Mouse (Mus musculus) myocyte (in vitro differentiated cells): ENCODE measurements around the gene Taf1c.

Source experiments
- CEBPB ChIP-seq: IDR thresholded peaks from 2 replicates; pipeline ENCODE4 v1.6.1; 2011; ENCODE audit warnings: mild to moderate bottlenecking, moderate library complexity; ENCODE audit not compliant: poor library complexity, insufficient read depth, severe bottlenecking
- E2F4 ChIP-seq: IDR thresholded peaks from one replicate; pipeline ENCODE4 v1.6.1; 2011; ENCODE audit warnings: mild to moderate bottlenecking, control low read depth, moderate library complexity; ENCODE audit not compliant: insufficient read depth
- MAX ChIP-seq: IDR thresholded peaks from one replicate; pipeline ENCODE4 v1.6.1; 2011; ENCODE audit warnings: low read depth, mild to moderate bottlenecking, control low read depth
- MYOD1 ChIP-seq, 3 experiments: IDR thresholded peaks; one replicate each; pipeline ENCODE4 v1.6.1; 2011; ENCODE audit warnings: control low read depth in 2 of 3, low read depth in 2 of 3, mild to moderate bottlenecking in 2 of 3, moderate library complexity in 1 of 3; ENCODE audit not compliant: insufficient read length in 2 of 3, control insufficient read depth in 1 of 3
- MYOG ChIP-seq, 3 experiments: IDR thresholded peaks; one replicate each; pipeline ENCODE4 v1.6.1; 2011; ENCODE audit warnings: control low read depth in 2 of 3, low read depth in 2 of 3, mild to moderate bottlenecking in 2 of 3; ENCODE audit not compliant: insufficient read length in 2 of 3, control insufficient read depth in 1 of 3, insufficient read depth in 1 of 3
- POLR2A ChIP-seq: IDR thresholded peaks from one replicate; pipeline ENCODE4 v1.6.1; 2011; ENCODE audit warnings: low read depth, mild to moderate bottlenecking, control low read depth, moderate library complexity; ENCODE audit not compliant: insufficient read length
- POLR2AphosphoS2 ChIP-seq: IDR thresholded peaks from one replicate; pipeline ENCODE4 v1.6.1; 2011; ENCODE audit warnings: low read depth, control low read depth; ENCODE audit not compliant: insufficient read length
- REST ChIP-seq: IDR thresholded peaks from one replicate; pipeline ENCODE4 v1.6.1; 2011; ENCODE audit warnings: mild to moderate bottlenecking, control low read depth, moderate library complexity; ENCODE audit not compliant: insufficient read depth, insufficient read length
- SRF ChIP-seq: IDR thresholded peaks from one replicate; pipeline ENCODE4 v1.6.1; 2011; ENCODE audit warnings: low read depth; ENCODE audit not compliant: control insufficient read depth, insufficient read length

GRCm38 (mm10) chr8:119624916-119625315, 19.9 kb upstream of the Taf1c start:
- TF ChIP-seq REST (no peak), POLR2A (no peak), SRF (no peak), MYOG (IDR thresholded peaks at IDR 0.05; ENCODE audit: control insufficient read depth in 1 of 3, insufficient read depth in 1 of 3, insufficient read length in 2 of 3, low read depth in 2 of 3) (no peak), MAX (no peak), E2F4 (no peak), MYOD1 (IDR thresholded peaks at IDR 0.05; ENCODE audit: control insufficient read depth in 1 of 3, insufficient read length in 2 of 3, low read depth in 2 of 3) (no peak), CEBPB (no peak), POLR2AphosphoS2 (no peak)
